Mouse (Mus musculus): ENCODE measurements around the gene Rap2b. TPM values are rescaled to one million over a fixed set of nuclear protein-coding genes. Genes with fewer than 3 reads are reported as not detected.
A peak's percentile ranks its signal among the peaks of the same experiment; 100 is the strongest.

Rap2b gene
- polyA plus RNA-seq, 1 experiment from 2014 or later, result 9.9 TPM

GRCm38 (mm10) chr3:61386368-61386767 lies 24.9 kb downstream of the Rap2b start:
- no peak for ATAC-seq (ENCODE audit: insufficient number of reproducible peaks, low FRiP score)
- no peak overlapping the region for H3K4me2 ChIP-seq
- H3K4me3 ChIP-seq, result no peak overlapping the region
- no peaks in the 10 kb centered on the region for H3K9me3 ChIP-seq (replicated peaks)
- no peaks in the 10 kb centered on the region for H3K27me3 ChIP-seq (replicated peaks)
- 55% methylated on average over 4 of the region's 4 CpGs for WGBS
- no peak overlapping the region for H3K27ac ChIP-seq (ENCODE audit: poor library complexity, severe bottlenecking)
- peaks cover 3% of the 10 kb centered on the region; the same call in 1 of the 2 replicates for H3K4me1 ChIP-seq (replicated peaks)
- H3K9ac ChIP-seq, result no peak overlapping the region
- no peaks in the 10 kb centered on the region for H3K36me3 ChIP-seq

GRCm38 (mm10) chr3:61391564-61391963 lies 30.1 kb downstream of the Rap2b start:
- Histone ChIP-seq H3K4me3 (no peak overlapping the region), H3K9me3 (replicated peaks) (no peaks in the 10 kb centered on the region)
- 47% methylated on average over 4 of the region's 4 CpGs for WGBS

GRCm38 (mm10) chr3:61392881-61393280 lies 31.4 kb downstream of the Rap2b start:
- no peaks in the 10 kb centered on the region for H3K36me3 ChIP-seq
- no peaks in the 10 kb centered on the region for H3K27me3 ChIP-seq (replicated peaks)
- WGBS, result 78% methylated on average over 1 of the region's 1 CpGs
- no peak for ATAC-seq (ENCODE audit: insufficient number of reproducible peaks, low FRiP score)
- H3K4me1 ChIP-seq (replicated peaks), result peaks cover 6% of the 10 kb centered on the region
- H3K9ac ChIP-seq, result no peak overlapping the region
- H3K4me2 ChIP-seq, result no peak overlapping the region
- H3K27ac ChIP-seq (ENCODE audit: poor library complexity, severe bottlenecking), result no peak overlapping the region
- H3K4me3 ChIP-seq, result no peak overlapping the region
- no peaks in the 10 kb centered on the region for H3K9me3 ChIP-seq (replicated peaks)

More at GRCm38 (mm10) chr3:61391564-61391963, 30.1 kb downstream of the Rap2b start:
- Histone ChIP-seq H3K36me3 (no peaks in the 10 kb centered on the region), H3K27me3 (replicated peaks) (no peaks in the 10 kb centered on the region), H3K4me1 (replicated peaks) (peaks cover 6% of the 10 kb centered on the region), H3K4me2 (no peak overlapping the region), H3K27ac (ENCODE audit: poor library complexity, severe bottlenecking) (no peak overlapping the region), H3K9ac (no peak overlapping the region)
- ATAC-seq (ENCODE audit: insufficient number of reproducible peaks, low FRiP score), result no peak

- Histone ChIP-seq H3K36me3 (no peaks in the 10 kb centered on the region), H3K27ac (ENCODE audit: poor library complexity, severe bottlenecking) (no peak overlapping the region), H3K4me2 (no peak overlapping the region), H3K4me3 (no peak overlapping the region), H3K9me3 (replicated peaks) (no peaks in the 10 kb centered on the region), H3K27me3 (replicated peaks) (no peaks in the 10 kb centered on the region), H3K9ac (no peak overlapping the region), H3K4me1 (replicated peaks) (peaks cover 6% of the 10 kb centered on the region)
- no peak for ATAC-seq (ENCODE audit: insufficient number of reproducible peaks, low FRiP score)
- 60% methylated on average over 3 of the region's 3 CpGs for WGBS
These were observed 32.1 kb downstream of the Rap2b start for GRCm38 (mm10) chr3:61393520-61393919.

- no peaks in the 10 kb centered on the region for H3K9me3 ChIP-seq (replicated peaks)
- H3K9ac ChIP-seq, result no peak overlapping the region
- H3K4me3 ChIP-seq, result no peak overlapping the region
- WGBS, result 77% methylated on average over 3 of the region's 3 CpGs
- peaks cover 6% of the 10 kb centered on the region for H3K4me1 ChIP-seq (replicated peaks)
- no peaks in the 10 kb centered on the region for H3K27me3 ChIP-seq (replicated peaks)
- no peak overlapping the region for H3K4me2 ChIP-seq
- no peaks in the 10 kb centered on the region for H3K36me3 ChIP-seq
- H3K27ac ChIP-seq (ENCODE audit: poor library complexity, severe bottlenecking), result no peak overlapping the region
- no peak for ATAC-seq (ENCODE audit: insufficient number of reproducible peaks, low FRiP score)
These were observed 33.9 kb downstream of the Rap2b start for GRCm38 (mm10) chr3:61395382-61395781.

GRCm38 (mm10) chr3:61396728-61397127 lies 35.3 kb downstream of the Rap2b start:
- no peak overlapping the region for H3K27ac ChIP-seq (ENCODE audit: poor library complexity, severe bottlenecking)
- H3K4me2 ChIP-seq, result no peak overlapping the region
- H3K36me3 ChIP-seq, result no peaks in the 10 kb centered on the region
- peaks cover 5% of the 10 kb centered on the region for H3K4me1 ChIP-seq (replicated peaks)
- H3K9me3 ChIP-seq (replicated peaks), result no peaks in the 10 kb centered on the region
- H3K27me3 ChIP-seq (replicated peaks), result no peaks in the 10 kb centered on the region
- WGBS, result 76% methylated on average over 2 of the region's 2 CpGs
- no peak overlapping the region for H3K4me3 ChIP-seq
- ATAC-seq (ENCODE audit: insufficient number of reproducible peaks, low FRiP score), result no peak
- no peak overlapping the region for H3K9ac ChIP-seq

- Histone ChIP-seq H3K9me3 (replicated peaks) (no peaks in the 10 kb centered on the region), H3K4me3 (no peak overlapping the region), H3K27ac (ENCODE audit: poor library complexity, severe bottlenecking) (peak overlapping the region; percentile 18; the same call in 1 of the 2 replicates), H3K4me2 (no peak overlapping the region), H3K27me3 (replicated peaks) (no peaks in the 10 kb centered on the region), H3K9ac (no peak overlapping the region), H3K4me1 (replicated peaks) (peaks cover 5% of the 10 kb centered on the region; the same call in 1 of the 2 replicates), H3K36me3 (no peaks in the 10 kb centered on the region)
- WGBS, result 24% methylated on average over 1 of the region's 1 CpGs
- no peak for ATAC-seq (ENCODE audit: insufficient number of reproducible peaks, low FRiP score)
These were observed 39.5 kb downstream of the Rap2b start for GRCm38 (mm10) chr3:61400823-61401387.

GRCm38 (mm10) chr3:61406921-61407320 lies 45.5 kb downstream of the Rap2b start:
- H3K4me2 ChIP-seq, result no peak overlapping the region
- WGBS, result 65% methylated on average over 4 of the region's 4 CpGs
- H3K27me3 ChIP-seq (replicated peaks), result no peaks in the 10 kb centered on the region
- no peak overlapping the region for H3K4me3 ChIP-seq
- no peak overlapping the region for H3K27ac ChIP-seq (ENCODE audit: poor library complexity, severe bottlenecking)
- no peak for ATAC-seq (ENCODE audit: insufficient number of reproducible peaks, low FRiP score)
- H3K9ac ChIP-seq, result no peak overlapping the region
- no peaks in the 10 kb centered on the region for H3K9me3 ChIP-seq (replicated peaks)
- no peaks in the 10 kb centered on the region for H3K36me3 ChIP-seq
- H3K4me1 ChIP-seq (replicated peaks), result no peaks in the 10 kb centered on the region

GRCm38 (mm10) chr3:61409683-61410082 lies 48.2 kb downstream of the Rap2b start:
- peak; percentile 76 for ATAC-seq (ENCODE audit: insufficient number of reproducible peaks, low FRiP score)
- H3K27ac ChIP-seq (ENCODE audit: poor library complexity, severe bottlenecking), result peak overlapping the region; percentile 64

GRCm38 (mm10) chr3:61415883-61416282 lies 54.4 kb downstream of the Rap2b start:
- Histone ChIP-seq H3K4me3 (no peak overlapping the region), H3K36me3 (no peaks in the 10 kb centered on the region), H3K9ac (no peak overlapping the region), H3K4me1 (replicated peaks) (no peaks in the 10 kb centered on the region), H3K27me3 (replicated peaks) (no peaks in the 10 kb centered on the region), H3K9me3 (replicated peaks) (no peaks in the 10 kb centered on the region), H3K27ac (ENCODE audit: poor library complexity, severe bottlenecking) (no peak overlapping the region), H3K4me2 (no peak overlapping the region)
- ATAC-seq (ENCODE audit: insufficient number of reproducible peaks, low FRiP score), result no peak
- 62% methylated on average over 1 of the region's 1 CpGs for WGBS

More at GRCm38 (mm10) chr3:61409683-61410082, 48.2 kb downstream of the Rap2b start:
- Histone ChIP-seq H3K4me1 (replicated peaks) (no peaks in the 10 kb centered on the region), H3K4me3 (no peak overlapping the region), H3K4me2 (no peak overlapping the region), H3K27me3 (replicated peaks) (no peaks in the 10 kb centered on the region), H3K9me3 (replicated peaks) (no peaks in the 10 kb centered on the region), H3K9ac (no peak overlapping the region), H3K36me3 (no peaks in the 10 kb centered on the region)
- WGBS, result 28% methylated on average over 6 of the region's 6 CpGs
